Mouse (Mus musculus): Measurements from ENCODE around the gene Slc7a11. TPM values are rescaled to one million over a fixed set of nuclear protein-coding genes. Genes with fewer than 3 reads are reported as not detected.

The Slc7a11 gene
- polyA plus RNA-seq, 1 experiment from 2014 or later = 3.6 TPM

DNA sequence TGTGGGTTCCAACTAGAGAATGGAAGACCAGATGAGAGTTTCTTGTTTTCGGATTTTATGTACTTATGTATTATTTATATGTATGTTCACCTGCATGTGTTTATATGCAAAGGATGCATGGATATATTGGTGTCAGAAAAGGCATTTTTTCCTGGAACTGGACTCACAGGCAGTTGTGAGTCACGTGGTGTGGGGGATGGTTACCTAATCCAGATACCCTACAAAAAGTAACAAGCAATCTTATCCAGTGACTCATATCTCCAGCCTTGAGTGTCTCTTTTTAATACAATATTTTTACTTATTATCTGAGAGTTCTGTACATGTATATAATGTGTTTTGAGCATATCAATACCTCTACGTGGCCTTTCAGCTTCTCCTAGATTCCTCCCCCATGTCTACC is 469.4 kb downstream of the Slc7a11 start:
- no peak overlapping the region for H3K4me3 ChIP-seq
- 89% methylated on average over 3 of the region's 3 CpGs for WGBS
- no peaks in the 10 kb centered on the region for H3K27me3 ChIP-seq (ENCODE audit: low read depth, poor library complexity, severe bottlenecking)
- no peaks in the 10 kb centered on the region for H3K9me3 ChIP-seq (replicated peaks)
- no peaks in the 10 kb centered on the region for H3K36me3 ChIP-seq
- no peak overlapping the region for H3K27ac ChIP-seq
- H3K4me1 ChIP-seq = peaks cover 10% of the 10 kb centered on the region
- no peak for DNase-seq (ENCODE audit: low spot score)

- Histone ChIP-seq H3K9me3 (replicated peaks) (no peaks in the 10 kb centered on the region), H3K36me3 (no peaks in the 10 kb centered on the region), H3K4me1 (peaks cover 9% of the 10 kb centered on the region; the same call in 1 of the 2 replicates), H3K27ac (no peak overlapping the region), H3K4me3 (no peak overlapping the region), H3K27me3 (ENCODE audit: low read depth, poor library complexity, severe bottlenecking) (no peaks in the 10 kb centered on the region)
- no peak for DNase-seq (ENCODE audit: low spot score)
- 86% methylated on average over 2 of the region's 2 CpGs for WGBS
Measured at GRCm38 (mm10) chr3:49965569-49965968, 477.8 kb downstream of the Slc7a11 start.

- peaks cover 7% of the 10 kb centered on the region; the same call in 1 of the 2 replicates for H3K4me1 ChIP-seq
- no peaks in the 10 kb centered on the region for H3K36me3 ChIP-seq
- H3K27ac ChIP-seq = no peak overlapping the region
- DNase-seq (ENCODE audit: low spot score) = no peak
- whole genome bisulfite sequencing = 95% methylated on average over 2 of the region's 2 CpGs
- no peak overlapping the region for H3K4me3 ChIP-seq
- H3K27me3 ChIP-seq (ENCODE audit: low read depth, poor library complexity, severe bottlenecking) = no peaks in the 10 kb centered on the region
- H3K9me3 ChIP-seq (replicated peaks) = no peaks in the 10 kb centered on the region
Measured at GRCm38 (mm10) chr3:49960581-49960980, 482.8 kb downstream of the Slc7a11 start.

GRCm38 (mm10) chr3:49946845-49947244 is 496.6 kb downstream of the Slc7a11 start:
- 53% methylated on average over 2 of the region's 2 CpGs for WGBS
- H3K27ac ChIP-seq = no peak overlapping the region
- DNase-seq (ENCODE audit: low spot score) = no peak

DNA sequence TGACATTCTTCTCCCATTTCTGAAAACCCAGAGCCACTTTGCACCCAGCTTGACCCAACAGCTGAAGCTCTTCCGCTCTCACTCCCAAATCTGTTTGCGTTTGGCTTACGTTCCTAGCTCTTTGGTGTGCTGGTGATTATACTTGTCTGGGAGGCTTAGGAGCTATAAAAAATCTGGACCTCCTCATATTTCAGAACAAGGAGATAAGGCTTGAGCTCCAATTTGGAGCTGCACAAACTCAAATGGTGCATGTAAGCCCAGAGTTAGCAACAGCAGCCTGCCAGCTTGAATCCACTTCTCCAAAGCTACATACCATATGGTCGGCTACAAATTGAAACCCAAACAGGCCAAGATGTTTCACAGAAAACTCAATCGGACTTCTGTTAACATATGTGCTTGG is 498.6 kb downstream of the Slc7a11 start:
- no peak for DNase-seq (ENCODE audit: low spot score)
- no peaks in the 10 kb centered on the region for H3K9me3 ChIP-seq (replicated peaks)
- H3K4me1 ChIP-seq = 0 out of 2 replicates have a peak, but pooled peaks cover 6% of the 10 kb centered on the region
- H3K27me3 ChIP-seq (ENCODE audit: low read depth, poor library complexity, severe bottlenecking) = no peaks in the 10 kb centered on the region
- H3K36me3 ChIP-seq = no peaks in the 10 kb centered on the region
- H3K4me3 ChIP-seq = no peak overlapping the region
- H3K27ac ChIP-seq = no peak overlapping the region
- WGBS = 54% methylated on average over 5 of the region's 5 CpGs

More at GRCm38 (mm10) chr3:49946845-49947244, 496.6 kb downstream of the Slc7a11 start:
- H3K4me1 ChIP-seq = 0 out of 2 replicates have a peak, but pooled peaks cover 6% of the 10 kb centered on the region
- no peaks in the 10 kb centered on the region for H3K9me3 ChIP-seq (replicated peaks)
- H3K4me3 ChIP-seq = no peak overlapping the region
- H3K27me3 ChIP-seq (ENCODE audit: low read depth, poor library complexity, severe bottlenecking) = no peaks in the 10 kb centered on the region
- H3K36me3 ChIP-seq = no peaks in the 10 kb centered on the region

DNA sequence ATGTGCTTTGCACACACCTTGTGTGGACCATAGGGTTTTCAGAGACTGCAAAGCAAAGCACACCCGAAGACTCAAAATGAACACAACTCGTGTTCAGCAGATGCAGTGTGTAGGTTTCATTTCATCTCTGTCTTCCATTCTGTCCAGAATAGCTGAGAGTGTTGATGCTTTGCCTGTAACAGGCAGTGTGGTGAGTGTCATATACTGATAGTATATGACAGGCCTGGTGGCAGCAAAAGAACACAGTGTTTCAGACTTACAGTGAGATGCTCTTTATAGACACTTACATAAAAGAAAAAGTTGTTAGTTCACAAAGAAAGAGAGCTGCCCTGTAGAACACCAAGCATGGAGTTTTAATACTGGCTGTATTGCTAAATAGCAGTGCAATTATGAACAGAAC is 505.8 kb downstream of the Slc7a11 start:
- H3K9me3 ChIP-seq (replicated peaks) = no peaks in the 10 kb centered on the region
- no peak overlapping the region for H3K27ac ChIP-seq
- H3K4me1 ChIP-seq = no peaks in the 10 kb centered on the region
- H3K36me3 ChIP-seq = no peaks in the 10 kb centered on the region
- DNase-seq (ENCODE audit: low spot score) = no peak
- no peaks in the 10 kb centered on the region for H3K27me3 ChIP-seq (ENCODE audit: low read depth, poor library complexity, severe bottlenecking)
- 86% methylated on average over 2 of the region's 2 CpGs for WGBS
- no peak overlapping the region for H3K4me3 ChIP-seq

GRCm38 (mm10) chr3:49929496-49929895 is 513.9 kb downstream of the Slc7a11 start:
- Histone ChIP-seq H3K4me3 (no peak overlapping the region), H3K9me3 (replicated peaks) (no peaks in the 10 kb centered on the region), H3K36me3 (no peaks in the 10 kb centered on the region), H3K27me3 (ENCODE audit: low read depth, poor library complexity, severe bottlenecking) (no peaks in the 10 kb centered on the region), H3K27ac (peak overlapping the region; percentile 83), H3K4me1 (peaks cover 32% of the 10 kb centered on the region)
- DNase-seq (ENCODE audit: low spot score) = no peak

GRCm38 (mm10) chr3:49928509-49929263 is 514.7 kb downstream of the Slc7a11 start:
- 20% methylated on average over 4 of the region's 4 CpGs for WGBS
- Histone ChIP-seq H3K27me3 (ENCODE audit: low read depth, poor library complexity, severe bottlenecking) (no peaks in the 10 kb centered on the region), H3K36me3 (no peaks in the 10 kb centered on the region), H3K4me1 (peaks cover 32% of the 10 kb centered on the region), H3K27ac (peak overlapping the region; percentile 83), H3K9me3 (replicated peaks) (no peaks in the 10 kb centered on the region), H3K4me3 (no peak overlapping the region)
- DNase-seq (ENCODE audit: low spot score) = peak; percentile 58

GRCm38 (mm10) chr3:49913929-49914328 is 529.5 kb downstream of the Slc7a11 start:
- H3K4me1 ChIP-seq = peaks cover 13% of the 10 kb centered on the region
- WGBS = 83% methylated on average over 2 of the region's 2 CpGs
- no peak overlapping the region; the same call in 1 of the 2 replicates for H3K27ac ChIP-seq
- H3K4me3 ChIP-seq = no peak overlapping the region
- DNase-seq (ENCODE audit: low spot score) = no peak
- no peaks in the 10 kb centered on the region for H3K9me3 ChIP-seq (replicated peaks)
- no peaks in the 10 kb centered on the region for H3K27me3 ChIP-seq (ENCODE audit: low read depth, poor library complexity, severe bottlenecking)
- no peaks in the 10 kb centered on the region for H3K36me3 ChIP-seq

DNA sequence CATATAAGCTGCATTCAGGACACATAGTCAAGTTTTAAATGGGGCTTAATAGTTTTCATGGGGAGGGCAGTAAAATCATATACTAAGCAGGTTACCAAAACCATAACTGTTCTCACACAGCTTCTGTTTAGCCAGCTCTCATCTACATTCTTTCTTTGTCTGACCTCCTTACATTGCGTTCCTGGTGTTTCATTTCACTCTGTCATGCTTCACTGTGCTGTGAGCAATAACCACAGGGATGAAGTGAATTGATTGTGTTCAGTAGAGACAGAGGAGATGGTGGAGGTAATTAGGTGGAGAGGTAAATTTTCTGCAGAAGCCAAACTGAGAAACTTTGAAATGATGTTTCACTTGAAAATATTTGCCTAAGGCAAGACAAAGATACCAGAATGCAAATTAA is 532.5 kb downstream of the Slc7a11 start:
- Histone ChIP-seq H3K27me3 (ENCODE audit: low read depth, poor library complexity, severe bottlenecking) (no peaks in the 10 kb centered on the region), H3K4me1 (peaks cover 23% of the 10 kb centered on the region), H3K4me3 (no peak overlapping the region), H3K36me3 (no peaks in the 10 kb centered on the region), H3K9me3 (replicated peaks) (no peaks in the 10 kb centered on the region), H3K27ac (peak overlapping the region; percentile 56; the same call in 1 of the 2 replicates)
- 60% methylated on average over 1 of the region's 1 CpGs for WGBS
- no peak for DNase-seq (ENCODE audit: low spot score)

DNA sequence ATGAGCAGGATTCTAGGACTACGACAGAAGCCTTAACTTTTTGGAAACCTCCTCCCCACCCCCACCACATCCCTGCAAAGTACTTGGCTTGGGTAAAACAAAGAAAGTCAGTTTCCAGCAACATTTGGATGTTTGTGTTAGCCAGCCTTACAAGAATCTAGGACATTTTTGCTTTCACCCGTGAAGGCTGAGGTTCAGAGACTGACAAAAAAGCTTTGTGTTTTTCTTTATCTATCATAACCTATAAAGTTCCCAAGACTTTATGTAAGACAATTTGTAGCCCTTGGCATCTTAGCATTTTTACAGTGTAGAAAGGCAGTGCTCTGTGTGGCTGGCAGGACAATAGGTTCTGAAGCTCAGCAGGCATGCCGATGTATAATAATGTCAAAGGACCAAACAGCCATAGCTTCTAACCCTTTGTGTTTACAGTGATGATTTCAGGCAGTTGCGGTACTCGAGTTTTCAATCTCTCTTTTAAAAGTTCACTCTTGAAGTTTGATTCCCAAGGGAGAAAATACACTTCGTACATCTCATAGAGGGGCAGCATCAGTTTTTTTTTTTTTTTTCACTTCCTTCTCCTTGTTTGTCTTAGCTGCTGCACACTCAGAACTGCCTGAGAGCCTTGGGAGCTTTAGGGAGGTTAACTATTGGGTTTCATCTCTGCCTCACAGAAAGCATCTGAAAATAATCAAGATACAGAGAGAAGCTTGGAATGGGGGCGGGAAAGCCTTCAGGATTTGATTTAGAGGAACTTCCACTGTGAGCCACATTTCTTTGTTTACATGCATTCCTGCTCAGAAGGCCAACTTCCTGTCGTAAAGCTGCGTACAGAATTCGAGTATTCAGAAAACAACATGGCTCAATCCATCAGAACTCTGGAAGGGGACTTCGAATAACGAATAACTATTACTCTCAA is 534.7 kb downstream of the Slc7a11 start:
- H3K4me3 ChIP-seq = no peak overlapping the region
- 30% methylated on average over 12 of the region's 12 CpGs for WGBS
- peak overlapping the region; percentile 88 for H3K27ac ChIP-seq
- no peaks in the 10 kb centered on the region for H3K36me3 ChIP-seq
- H3K4me1 ChIP-seq = peaks cover 23% of the 10 kb centered on the region
- no peaks in the 10 kb centered on the region for H3K9me3 ChIP-seq (replicated peaks)
- H3K27me3 ChIP-seq (ENCODE audit: low read depth, poor library complexity, severe bottlenecking) = no peaks in the 10 kb centered on the region
- peak; percentile 61 for DNase-seq (ENCODE audit: low spot score)

DNA sequence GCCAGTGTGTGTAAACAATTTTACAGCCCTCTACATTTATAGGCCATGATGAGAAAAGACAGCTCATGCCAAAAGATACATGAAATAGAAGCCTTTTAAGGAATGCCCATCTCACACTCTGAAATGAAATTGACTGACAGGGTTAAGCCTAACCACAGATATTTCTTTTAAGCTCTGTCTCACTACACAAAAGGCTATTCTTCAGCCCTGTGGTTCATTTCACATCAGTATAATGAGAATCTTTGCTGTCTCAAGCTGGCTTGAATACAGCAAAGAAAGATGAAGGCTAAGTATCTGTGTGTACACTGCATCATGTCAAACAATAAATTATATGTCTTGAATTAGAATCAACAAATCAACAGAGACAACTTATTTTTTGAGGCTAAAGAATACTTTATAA is 549.5 kb downstream of the Slc7a11 start:
- no peaks in the 10 kb centered on the region for H3K9me3 ChIP-seq (replicated peaks)
- DNase-seq (ENCODE audit: low spot score) = no peak
- H3K27ac ChIP-seq = no peak overlapping the region
- no peaks in the 10 kb centered on the region for H3K27me3 ChIP-seq (ENCODE audit: low read depth, poor library complexity, severe bottlenecking)
- no peaks in the 10 kb centered on the region for H3K36me3 ChIP-seq
- H3K4me3 ChIP-seq = no peak overlapping the region
- peaks cover 7% of the 10 kb centered on the region; the same call in 1 of the 2 replicates for H3K4me1 ChIP-seq

DNA sequence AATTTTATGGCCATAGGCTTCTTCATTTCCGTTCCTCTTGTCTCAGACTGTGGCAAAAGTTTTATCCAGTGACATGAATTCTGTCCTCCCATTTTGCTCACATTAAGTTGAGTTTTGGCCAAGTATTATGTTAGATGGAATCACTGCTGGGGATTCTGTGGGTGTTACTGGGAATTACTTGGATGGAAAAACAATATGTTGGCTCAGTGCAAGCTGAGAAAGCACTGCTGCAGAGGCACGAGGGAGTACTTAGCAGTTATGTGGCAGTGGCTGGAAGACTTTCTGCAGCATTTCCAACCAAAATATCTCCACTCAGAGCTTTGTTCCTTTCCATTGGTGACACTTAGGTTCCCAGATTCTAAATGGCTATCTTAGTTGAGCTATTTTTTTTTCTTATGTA is 556.1 kb downstream of the Slc7a11 start:
- no peaks in the 10 kb centered on the region for H3K36me3 ChIP-seq
- H3K4me1 ChIP-seq = 0 out of 2 replicates have a peak, but pooled peaks cover 3% of the 10 kb centered on the region
- no peak for DNase-seq (ENCODE audit: low spot score)
- WGBS = 70% methylated on average over 2 of the region's 2 CpGs
- H3K4me3 ChIP-seq = no peak overlapping the region
- H3K27ac ChIP-seq = no peak overlapping the region
- no peaks in the 10 kb centered on the region for H3K27me3 ChIP-seq (ENCODE audit: low read depth, poor library complexity, severe bottlenecking)
- H3K9me3 ChIP-seq (replicated peaks) = no peaks in the 10 kb centered on the region

Measured in limb, embryonic 10.5 days (tissue).